Mouse (Mus musculus) cerebellum, postnatal 25 days (tissue): ENCODE results near the gene Blnk.

Source experiments
- DNase-seq, 2 experiments: peaks; one replicate each; pipeline ENCODE4 v3.0.0; 2021; ENCODE audit warnings: mixed read lengths in 2 of 2

Blnk gene

GRCm38 (mm10) chr19:40962988-40963387, 31.3 kb downstream of the Blnk start:
- peak; percentile 12 to 36 for DNase-seq

DNA sequence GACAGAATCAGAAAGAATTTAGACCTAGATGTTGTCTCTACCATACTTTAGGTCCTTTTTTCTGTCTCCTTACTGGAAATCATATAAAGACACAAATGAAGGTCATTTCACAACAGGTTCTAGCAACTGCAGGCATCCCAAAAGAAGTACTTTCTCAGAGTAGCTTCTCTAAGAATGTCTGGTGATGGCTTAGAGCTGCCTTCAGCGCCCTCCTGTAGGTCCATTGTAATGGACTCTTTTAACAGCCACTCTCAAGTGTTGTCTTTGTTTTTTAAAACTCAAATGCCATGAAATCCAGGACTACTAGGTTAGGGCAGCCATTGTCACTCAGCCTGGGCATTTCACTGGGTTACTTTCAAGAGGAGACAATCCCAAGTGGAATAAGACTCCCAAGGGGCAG, 35.4 kb downstream of the Blnk start:
- DNase-seq, result no peak

DNA sequence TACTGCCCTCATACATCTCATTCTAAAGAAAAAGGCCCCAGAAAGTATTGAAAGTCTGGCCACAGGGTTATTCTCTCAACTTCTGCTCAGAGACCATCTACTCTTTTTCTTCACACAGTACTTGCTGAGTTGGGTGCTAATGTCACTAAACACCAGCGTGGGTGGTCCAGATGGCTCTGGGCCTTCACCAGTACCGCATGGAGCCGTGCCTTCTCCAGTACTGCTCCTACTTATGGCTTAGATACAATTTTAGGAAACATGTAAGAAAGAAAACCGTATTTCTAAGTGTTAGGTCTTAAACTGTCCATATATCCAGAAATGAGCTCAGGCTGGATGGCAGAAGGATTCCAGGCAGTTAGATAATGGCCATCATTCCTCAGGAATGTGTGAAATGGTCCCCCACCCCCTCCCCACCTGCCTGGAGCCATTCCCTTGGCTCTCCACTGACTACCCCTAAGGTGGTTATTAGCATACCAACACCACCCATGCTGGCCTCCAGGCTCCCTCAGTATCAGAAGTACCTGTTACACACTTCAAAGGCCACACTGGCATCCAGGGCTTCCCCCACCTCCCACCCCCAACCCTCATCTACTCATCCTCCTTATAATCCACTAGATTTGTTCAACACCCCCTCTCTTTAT, 47.3 kb downstream of the Blnk start:
- no peak for DNase-seq

DNA sequence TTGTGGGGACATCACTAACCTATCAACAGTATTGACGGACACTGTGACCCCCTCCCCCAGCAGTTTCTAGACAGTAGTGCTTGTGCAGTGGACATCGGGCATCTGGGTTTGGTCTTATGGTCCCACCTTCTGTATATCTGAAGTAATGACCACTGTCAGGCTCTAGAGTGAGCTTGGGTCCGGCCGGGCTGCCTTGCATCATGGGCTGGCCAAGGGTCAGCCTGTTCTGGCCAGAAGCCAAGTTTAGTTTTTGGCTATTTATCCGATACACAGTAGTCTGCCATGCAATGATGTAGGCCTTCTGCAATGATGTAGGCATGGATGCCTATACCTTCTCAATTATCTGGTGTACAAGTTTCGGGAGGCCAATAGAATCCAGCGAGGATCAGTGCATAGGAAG, 50.8 kb downstream of the Blnk start:
- no peak for DNase-seq

DNA sequence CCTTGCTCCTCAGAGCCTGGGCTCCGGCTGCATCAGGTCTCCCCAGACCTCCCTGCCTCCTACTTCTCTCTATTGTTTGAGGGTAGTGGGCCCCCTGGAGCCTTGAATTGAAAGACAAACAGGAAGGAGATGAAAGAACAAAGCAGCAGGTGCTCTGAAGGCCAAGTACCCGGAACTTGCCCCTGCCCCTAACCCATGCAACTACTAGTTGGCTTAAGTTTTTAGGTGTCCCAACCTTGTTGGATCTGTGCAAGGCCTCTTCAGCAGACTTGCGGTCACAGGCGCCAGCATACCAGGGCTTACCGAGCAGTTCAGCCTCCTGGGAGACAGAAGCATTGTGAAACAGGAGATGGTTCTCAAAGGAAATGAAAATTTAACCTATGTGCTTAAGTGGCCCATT, 58.3 kb downstream of the Blnk start:
- DNase-seq, result no peak

DNA sequence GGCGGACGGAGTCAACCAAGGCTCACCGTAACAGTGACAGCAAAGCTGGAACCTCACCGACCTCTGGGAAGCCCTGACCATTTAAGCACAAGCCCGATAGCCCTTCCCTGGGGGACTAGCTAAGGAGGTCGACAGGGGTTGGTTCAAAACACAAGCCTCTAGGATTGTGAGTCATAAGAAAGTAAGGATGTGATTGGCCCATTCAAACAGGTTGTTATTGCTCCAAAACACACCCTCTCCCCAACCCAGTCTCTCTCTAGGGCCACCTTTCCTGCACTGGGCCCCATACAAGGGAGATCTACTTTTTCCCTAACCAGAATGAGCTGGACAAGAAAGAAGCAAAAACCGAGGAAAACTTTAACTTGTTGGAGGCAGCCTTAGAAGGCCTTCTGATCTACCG, 59.0 kb downstream of the Blnk start:
- no peak for DNase-seq

DNA sequence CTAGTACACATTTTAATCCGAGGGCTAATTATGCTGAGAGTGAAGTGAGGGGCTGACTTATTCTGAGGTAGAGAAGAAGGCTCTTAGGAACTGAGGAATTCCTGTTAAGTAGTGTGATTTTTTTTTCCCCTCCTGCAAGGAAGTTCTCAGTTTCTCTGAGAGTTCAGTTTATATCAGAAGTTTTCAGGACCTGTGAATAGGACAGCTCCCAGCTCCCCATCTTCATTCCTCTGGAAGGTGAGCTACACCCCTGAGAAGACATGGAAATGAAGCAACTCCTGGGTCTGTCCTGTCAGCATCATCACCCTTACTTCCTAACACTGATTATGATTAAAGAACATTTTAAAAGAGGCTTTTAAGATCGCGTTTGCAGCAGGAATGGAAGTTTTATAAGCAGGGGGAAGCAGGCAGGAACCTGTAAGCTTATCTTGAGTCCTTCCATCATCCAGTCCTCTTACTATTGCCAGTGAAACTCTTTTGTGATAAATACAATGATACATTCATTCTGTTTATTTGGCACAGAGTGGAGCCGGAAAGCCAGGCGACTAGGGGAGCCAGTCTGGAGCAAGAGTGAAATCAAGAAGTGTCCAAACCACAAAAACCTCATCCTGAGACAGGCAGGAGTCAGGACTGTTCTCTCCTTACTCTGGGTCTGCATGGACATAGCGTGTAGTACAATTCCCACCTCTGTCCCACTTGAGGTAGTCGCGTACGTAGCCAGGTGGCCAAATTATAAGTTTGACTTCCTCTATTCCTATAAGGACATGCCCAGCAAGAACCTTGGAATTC, 62.6 kb downstream of the Blnk start:
- no peak for DNase-seq

GRCm38 (mm10) chr19:40895393-40895703, 99.0 kb downstream of the Blnk start:
- DNase-seq, result no peak

GRCm38 (mm10) chr19:40894519-40895392, 99.6 kb downstream of the Blnk start, which contains the start of gene Zfp518a:
Gene Zfp518a, plus strand, starts transcription at chr19:40894705.
- peak; percentile 94 to 95 for DNase-seq

DNA sequence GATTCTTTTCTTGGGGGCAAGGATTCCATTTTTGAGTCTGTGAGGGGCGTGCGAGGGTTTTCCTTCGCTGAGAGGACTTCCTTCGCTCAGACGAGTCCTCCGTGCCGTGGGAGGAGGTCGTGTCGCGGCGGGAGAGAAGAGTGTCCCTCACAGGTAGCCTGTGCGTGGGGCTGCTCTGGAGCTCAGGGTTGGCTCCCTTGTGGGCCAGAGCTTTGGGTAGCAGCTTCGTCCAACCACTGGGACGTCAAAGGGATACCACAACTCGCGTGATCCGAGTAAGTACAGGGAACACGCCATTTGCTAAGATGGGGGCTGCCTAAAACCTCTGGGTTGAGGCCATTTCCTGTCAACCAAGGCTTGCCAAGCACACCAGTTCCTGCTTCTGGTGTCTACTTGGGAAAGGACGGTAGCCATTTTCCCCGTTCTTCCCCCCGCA, 100.2 kb downstream of the Blnk start:
- DNase-seq, result no peak

- no peak for DNase-seq
Observed at GRCm38 (mm10) chr19:40888887-40889286, 105.4 kb downstream of the Blnk start.

DNA sequence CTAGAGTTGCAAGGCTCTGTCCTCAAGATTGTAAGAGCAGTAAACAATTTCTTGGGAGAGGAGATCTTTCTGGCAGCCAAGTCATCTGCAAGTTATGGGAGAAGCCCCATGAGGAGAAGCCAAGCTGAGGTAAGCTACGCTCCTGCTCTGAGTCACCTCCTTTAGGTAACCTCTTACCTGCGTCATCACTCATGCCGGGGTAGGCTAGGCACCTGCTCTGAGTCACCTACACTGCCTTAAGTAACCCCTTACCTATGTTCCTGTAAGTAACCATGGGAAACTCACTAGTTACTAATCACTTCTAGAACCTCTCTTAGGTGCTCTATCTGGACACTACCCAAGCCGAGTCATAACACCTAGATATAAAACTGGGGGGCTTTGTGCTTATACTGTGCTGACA, 112.6 kb downstream of the Blnk start:
- DNase-seq, result no peak
